Mouse (Mus musculus) midbrain, embryonic 14.5 days (tissue): Measurements from ENCODE around the gene B3galt4. TPM values are rescaled to one million over a fixed set of nuclear protein-coding genes. Genes with fewer than 3 reads are reported as not detected.

ENCODE experiments used
- ATAC-seq: fragments of 200-750 bp; cut with Nextera tagmentation; 2 replicates; pipeline ENCODE4 v1.8.0; 2017; ENCODE audit warnings: moderate number of reproducible peaks, moderate library complexity; ENCODE audit not compliant: low FRiP score, low TSS enrichment
- DNase-seq: peaks from one replicate; pipeline ENCODE4 v3.0.0-alpha.2; 2015
- H3K27ac ChIP-seq: fragments of 300-500 bp; sonication (generic); replicated peaks from 2 replicates; pipeline ENCODE4 v1.5.1; 2014; ENCODE audit warnings: mild to moderate bottlenecking, low read depth, low read length, moderate library complexity
- H3K27me3 ChIP-seq: fragments of 300-500 bp; sonication (generic); 2 replicates; pipeline ENCODE4 v1.6.1; 2014; ENCODE audit warnings: low read length, control low read depth, mixed read lengths; ENCODE audit not compliant: control insufficient read depth, insufficient read depth
- H3K36me3 ChIP-seq: fragments of 300-500 bp; sonication (generic); 2 replicates; pipeline ENCODE4 v1.6.1; 2014; ENCODE audit warnings: low read length, control low read depth; ENCODE audit not compliant: control insufficient read depth, insufficient read depth
- H3K4me1 ChIP-seq: fragments of 300-500 bp; sonication (generic); 2 replicates; pipeline ENCODE4 v1.6.1; 2014; ENCODE audit warnings: mild to moderate bottlenecking, antibody characterized with exemption, low read length, control low read depth; ENCODE audit not compliant: control insufficient read depth, insufficient read depth
- H3K4me2 ChIP-seq: fragments of 300-500 bp; sonication (generic); 2 replicates; pipeline ENCODE4 v1.6.1; 2014; ENCODE audit warnings: mild to moderate bottlenecking, low read length, moderate library complexity
- H3K4me3 ChIP-seq: fragments of 300-500 bp; sonication (generic); replicated peaks from 2 replicates; pipeline ENCODE4 v1.5.1; 2014; ENCODE audit warnings: low read depth, low read length
- H3K9ac ChIP-seq: fragments of 300-500 bp; sonication (generic); replicated peaks from 2 replicates; pipeline ENCODE4 v1.6.1; 2014; ENCODE audit warnings: mild to moderate bottlenecking, low read length, moderate library complexity
- H3K9me3 ChIP-seq: fragments of 300-500 bp; sonication (generic); 2 replicates; pipeline ENCODE4 v1.6.1; 2016; ENCODE audit warnings: low read length, control low read depth, mixed read lengths; ENCODE audit not compliant: control insufficient read depth
- WGBS: fragments of 180-500 bp; shearing (Covaris S2); extraction: QIAGEN DNeasy Blood & Tissue Kit; methylation state at CpG from one replicate; pipeline ENCODE4 v1.1.7; 2014; 5-methylcytosine and 5-hydroxymethylcytosine counted together
- polyA plus RNA-seq: library from polyadenylated mRNA; unstranded; fragments of >200 nt; fragmentation: Nextera tagmentation; extraction: Ambion mirVana; gene quantifications from 2 replicates; pipeline ENCODE4 v1.2.1, GENCODE M21; 2014

The B3galt4 gene
- polyA plus RNA-seq, 1 experiment from 2014 or later = 8.0 TPM

GRCm38 (mm10) chr17:33959135-33959534, 7.8 kb upstream of the B3galt4 start:
- peaks cover 59% of the 10 kb centered on the region for H3K36me3 ChIP-seq

GRCm38 (mm10) chr17:33958451-33958850, 7.2 kb upstream of the B3galt4 start:
- no peaks in the 10 kb centered on the region for H3K9me3 ChIP-seq
- H3K36me3 ChIP-seq = peaks cover 59% of the 10 kb centered on the region

More at GRCm38 (mm10) chr17:33959135-33959534, 7.8 kb upstream of the B3galt4 start:
- H3K27ac ChIP-seq = no peak overlapping the region
- 96% methylated on average over 13 of the region's 13 CpGs for WGBS
- H3K4me3 ChIP-seq = no peak overlapping the region
- no peak for DNase-seq
- no peaks in the 10 kb centered on the region for H3K9me3 ChIP-seq
- H3K4me1 ChIP-seq = peaks cover 12% of the 10 kb centered on the region
- H3K27me3 ChIP-seq = no peaks in the 10 kb centered on the region
- H3K4me2 ChIP-seq = no peak overlapping the region
- ATAC-seq = no peak
- H3K9ac ChIP-seq = no peak overlapping the region

GRCm38 (mm10) chr17:33957493-33957892, 6.2 kb upstream of the B3galt4 start:
- H3K9me3 ChIP-seq = no peaks in the 10 kb centered on the region
- peaks cover 59% of the 10 kb centered on the region for H3K36me3 ChIP-seq
- WGBS = 90% methylated on average over 6 of the region's 6 CpGs
- H3K27ac ChIP-seq = no peak overlapping the region
- peaks cover 15% of the 10 kb centered on the region for H3K4me1 ChIP-seq
- H3K4me3 ChIP-seq = no peak overlapping the region
- no peak overlapping the region for H3K9ac ChIP-seq
- no peaks in the 10 kb centered on the region for H3K27me3 ChIP-seq
- DNase-seq (no peak), ATAC-seq (no peak)
- no peak overlapping the region for H3K4me2 ChIP-seq

More at GRCm38 (mm10) chr17:33958451-33958850, 7.2 kb upstream of the B3galt4 start:
- 95% methylated on average over 11 of the region's 11 CpGs for WGBS
- no peak overlapping the region for H3K27ac ChIP-seq
- ATAC-seq (no peak), DNase-seq (no peak)
- peaks cover 15% of the 10 kb centered on the region for H3K4me1 ChIP-seq
- H3K9ac ChIP-seq = no peak overlapping the region
- no peak overlapping the region for H3K4me3 ChIP-seq
- H3K27me3 ChIP-seq = no peaks in the 10 kb centered on the region
- H3K4me2 ChIP-seq = no peak overlapping the region

- Histone ChIP-seq H3K4me3 (peak overlapping the region; percentile 90), H3K4me2 (peak overlapping the region; percentile 84), H3K4me1 (peaks cover 18% of the 10 kb centered on the region), H3K27ac (peak overlapping the region; percentile 91), H3K9ac (peak overlapping the region; percentile 76), H3K27me3 (no peaks in the 10 kb centered on the region), H3K36me3 (peaks cover 58% of the 10 kb centered on the region), H3K9me3 (no peaks in the 10 kb centered on the region)
- DNase-seq (no peak), ATAC-seq (no peak)
- WGBS = 9% methylated on average over 10 of the region's 10 CpGs
These were observed 5.0 kb upstream of the B3galt4 start for GRCm38 (mm10) chr17:33956336-33956735.

GRCm38 (mm10) chr17:33955555-33956214, 4.4 kb upstream of the B3galt4 start, which contains the start of the genes Vps52 and Rps18:
Gene Vps52 (plus strand): TSS chr17:33955812.
Gene Rps18 (minus strand): TSS chr17:33956001.
- peak within 1 kb of the TSS; percentile 89 for H3K9ac ChIP-seq
- H3K27ac ChIP-seq = peak within 1 kb of the TSS; percentile 91
- peaks cover 20% of the 10 kb centered on the region for H3K4me1 ChIP-seq
- peak; percentile 89 for ATAC-seq
- under 1% methylated on average over 50 of the region's 50 CpGs for WGBS
- H3K4me2 ChIP-seq = peak within 1 kb of the TSS; percentile 93
- H3K4me3 ChIP-seq = peak within 1 kb of the TSS; percentile 90
- DNase-seq = peak; percentile 98
- H3K9me3 ChIP-seq = no peaks in the 10 kb centered on the region
- no peaks in the 10 kb centered on the region for H3K27me3 ChIP-seq
- H3K36me3 ChIP-seq = peaks cover 52% of the 10 kb centered on the region

- DNase-seq (no peak), ATAC-seq (no peak; the same call in 1 of the 2 replicates)
- Histone ChIP-seq H3K36me3 (peaks cover 46% of the 10 kb centered on the region), H3K4me1 (peaks cover 28% of the 10 kb centered on the region), H3K27ac (peak overlapping the region; percentile 87), H3K9me3 (no peaks in the 10 kb centered on the region), H3K27me3 (no peaks in the 10 kb centered on the region), H3K9ac (peak overlapping the region; percentile 89), H3K4me3 (peak overlapping the region; percentile 90), H3K4me2 (peak overlapping the region; percentile 93)
- WGBS = 2% methylated on average over 33 of the region's 33 CpGs
These were observed 3.6 kb upstream of the B3galt4 start for GRCm38 (mm10) chr17:33954646-33955554.

- Histone ChIP-seq H3K9ac (peak overlapping the region; percentile 89; the same call in 1 of the 2 replicates), H3K4me3 (peak overlapping the region; percentile 90), H3K27me3 (no peaks in the 10 kb centered on the region), H3K4me1 (peaks cover 34% of the 10 kb centered on the region), H3K36me3 (peaks cover 46% of the 10 kb centered on the region), H3K4me2 (peak overlapping the region; percentile 93), H3K27ac (no peak overlapping the region), H3K9me3 (no peaks in the 10 kb centered on the region)
- DNase-seq = no peak
- ATAC-seq = no peak
- WGBS = 42% methylated on average over 5 of the region's 5 CpGs
These were observed 2.8 kb upstream of the B3galt4 start for GRCm38 (mm10) chr17:33953961-33954565.

- WGBS = 90% methylated on average over 3 of the region's 3 CpGs
- H3K4me2 ChIP-seq = no peak overlapping the region
- no peak for ATAC-seq
- no peaks in the 10 kb centered on the region for H3K9me3 ChIP-seq
- H3K27ac ChIP-seq = no peak overlapping the region
- H3K27me3 ChIP-seq = no peaks in the 10 kb centered on the region
- no peak for DNase-seq
- peaks cover 34% of the 10 kb centered on the region for H3K4me1 ChIP-seq
- no peak overlapping the region for H3K9ac ChIP-seq
- H3K4me3 ChIP-seq = no peak overlapping the region
- peaks cover 45% of the 10 kb centered on the region for H3K36me3 ChIP-seq
These were observed 2.0 kb upstream of the B3galt4 start for GRCm38 (mm10) chr17:33953310-33953709.
